Mouse (Mus musculus): ENCODE data around the gene Zdhhc1.

The Zdhhc1 gene

DNA sequence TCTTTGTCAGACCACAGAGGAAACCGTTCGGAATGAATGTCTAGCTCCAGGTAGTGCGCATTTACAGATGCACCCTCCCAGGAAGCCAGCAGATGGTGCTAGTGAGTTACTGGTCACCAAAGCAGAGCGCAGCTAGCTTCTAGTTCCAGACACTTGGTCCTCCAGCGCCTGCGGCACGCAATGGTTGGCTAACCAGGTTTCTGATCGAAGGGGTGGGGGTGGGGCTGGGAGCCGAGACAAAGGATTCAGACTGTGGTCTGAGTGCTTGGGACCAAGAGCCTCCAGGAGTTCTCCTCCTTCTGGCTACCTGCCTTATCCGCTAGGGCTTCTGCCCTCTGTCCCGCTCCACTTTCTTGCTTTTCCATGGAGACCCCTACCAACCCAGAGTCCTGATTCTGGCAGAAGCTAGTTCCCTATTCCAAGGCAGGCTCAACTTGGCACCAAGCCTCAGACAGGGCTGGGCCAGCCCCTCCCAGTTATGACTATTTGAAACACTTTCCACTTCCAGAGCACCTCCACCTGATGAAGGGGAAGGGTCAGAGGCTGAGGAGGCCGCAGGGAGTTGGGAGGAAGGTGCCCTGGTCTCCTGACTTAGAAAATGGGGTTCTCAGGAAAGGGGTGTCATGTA lies 19.4 kb upstream of the Zdhhc1 start:
- DNase-seq: peak; percentile 88

DNA sequence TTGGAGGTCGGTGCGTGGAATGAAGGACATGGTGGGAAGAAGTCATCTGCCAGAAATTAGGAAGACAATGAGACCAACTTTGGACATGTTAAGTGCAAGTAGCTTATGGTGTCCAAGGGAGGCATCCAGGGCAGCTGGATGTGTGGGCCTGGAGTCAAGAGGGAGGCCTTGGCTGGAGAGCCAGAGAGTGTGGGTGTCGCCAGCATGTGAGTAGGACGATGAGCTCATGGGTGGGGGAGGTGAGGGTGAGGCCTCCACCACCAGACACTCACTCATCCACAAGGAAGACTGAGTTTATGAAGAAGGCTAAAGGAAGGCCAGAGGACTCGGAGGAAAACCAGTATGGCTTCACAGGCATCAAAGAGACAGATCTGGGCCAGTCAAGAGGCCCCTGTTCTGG lies 18.0 kb upstream of the Zdhhc1 start:
- peak; percentile 78 for DNase-seq

DNA sequence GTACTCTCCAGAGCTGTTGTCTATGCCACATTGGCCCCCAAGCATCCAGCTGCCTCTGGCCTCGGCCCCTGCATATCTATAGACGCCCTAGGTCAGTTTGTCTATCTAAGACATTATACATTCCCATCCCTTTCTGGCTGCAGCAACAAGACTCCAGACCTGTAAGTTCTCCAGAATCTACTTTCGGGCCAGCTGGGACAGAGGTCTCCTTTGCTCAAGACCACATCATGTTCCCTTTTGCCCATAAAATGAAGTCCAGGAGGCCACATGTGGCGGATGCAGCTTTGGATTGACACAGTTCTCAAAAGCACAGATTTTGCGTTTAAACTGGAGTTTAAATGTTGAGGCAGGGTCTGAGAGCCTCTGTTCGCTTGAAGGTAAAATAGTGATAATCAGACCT lies 17.5 kb upstream of the Zdhhc1 start:
- no peak for DNase-seq

DNA sequence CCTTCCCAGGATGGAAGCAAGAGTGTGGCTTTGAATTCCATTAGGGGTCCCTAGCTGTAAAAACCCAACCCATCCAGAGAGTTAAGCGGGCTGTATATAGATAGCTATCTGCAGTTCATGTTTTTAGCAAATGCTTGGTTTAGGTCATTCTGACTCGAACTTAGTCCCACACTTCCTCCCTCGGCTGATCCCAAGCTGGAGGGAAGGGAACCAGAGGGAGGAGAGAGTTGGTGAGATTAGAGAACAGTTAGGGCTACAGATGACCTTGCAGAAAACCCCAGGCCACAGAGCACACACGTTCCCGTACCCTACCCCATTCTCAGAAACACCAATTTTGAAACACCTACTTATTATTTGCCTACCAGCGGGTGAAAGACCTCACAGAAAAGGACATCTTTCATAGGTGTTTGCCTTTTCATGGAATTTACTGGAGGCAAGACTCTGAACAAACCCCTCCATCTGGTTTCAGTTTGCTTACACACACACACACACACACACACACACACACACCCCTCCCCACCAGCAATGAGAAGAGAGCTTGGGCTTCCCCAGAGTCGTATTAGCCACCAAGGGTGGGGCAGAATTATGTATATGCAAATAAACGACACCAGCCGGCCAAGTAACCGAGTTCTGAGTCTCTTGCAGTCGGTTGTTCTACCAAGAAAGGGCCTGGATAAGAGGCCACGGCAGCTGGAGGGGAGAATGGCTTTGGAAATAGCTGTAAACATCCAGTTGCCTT lies 13.5 kb upstream of the Zdhhc1 start:
- no peak for DNase-seq

DNA sequence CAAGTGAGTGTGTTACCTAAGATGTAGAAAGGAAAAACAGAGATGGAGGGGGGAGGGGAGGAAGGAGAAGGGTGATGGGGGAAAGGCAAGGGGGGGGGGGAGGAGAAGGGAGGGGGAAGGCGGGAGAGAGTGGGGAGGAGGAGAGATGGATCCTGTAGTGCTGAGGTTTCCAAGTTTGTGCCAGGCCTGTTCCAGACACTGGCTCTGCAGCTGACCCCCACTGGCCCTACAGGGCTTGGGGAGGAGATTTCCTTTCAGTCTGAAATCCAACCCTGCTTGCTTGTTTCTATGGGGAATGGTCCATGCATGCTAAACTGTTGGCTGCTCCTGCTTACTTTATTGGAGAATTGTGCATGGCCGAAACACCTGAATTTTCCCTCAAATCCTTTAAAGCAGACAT lies 12.1 kb upstream of the Zdhhc1 start:
- DNase-seq: no peak

DNA sequence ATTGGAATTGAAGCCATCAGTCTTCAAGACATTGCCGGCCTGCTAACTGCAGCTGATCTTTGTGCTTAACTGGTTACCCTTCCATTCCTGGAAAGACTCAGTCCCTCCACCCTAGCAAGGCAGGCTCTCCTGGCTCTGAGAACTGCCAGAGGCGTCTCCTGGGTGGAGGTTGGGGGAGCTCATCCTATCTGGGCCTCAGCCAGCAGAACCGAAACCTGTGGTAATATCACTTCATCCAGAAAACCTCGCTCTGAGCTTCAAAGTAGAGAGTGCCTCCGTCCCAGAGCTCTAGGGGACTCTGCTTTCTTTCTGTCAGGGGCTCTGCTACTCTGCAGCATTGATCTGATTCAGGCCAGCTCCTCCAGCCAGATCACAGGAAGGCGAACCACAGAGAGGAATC lies 10.3 kb upstream of the Zdhhc1 start:
- DNase-seq: no peak

DNA sequence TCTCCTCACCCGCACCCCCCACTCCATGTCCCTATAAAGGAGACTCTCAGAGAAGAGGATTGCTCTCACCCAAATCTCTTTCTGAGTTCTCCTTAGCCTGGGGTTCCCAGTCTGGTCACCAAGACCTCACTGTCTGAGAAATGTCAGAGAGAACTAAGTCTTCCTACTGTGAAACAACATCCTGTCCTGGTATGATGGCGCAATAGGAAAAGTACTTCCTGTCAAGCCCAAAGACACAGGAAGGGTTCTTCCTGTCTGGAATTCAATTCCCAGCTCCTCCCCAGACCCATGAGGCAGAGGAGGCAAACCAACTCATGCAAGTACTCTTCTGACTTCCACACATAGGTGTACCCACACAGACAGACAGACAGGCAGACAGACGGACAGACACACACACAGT lies 7.9 kb upstream of the Zdhhc1 start:
- DNase-seq: no peak

DNA sequence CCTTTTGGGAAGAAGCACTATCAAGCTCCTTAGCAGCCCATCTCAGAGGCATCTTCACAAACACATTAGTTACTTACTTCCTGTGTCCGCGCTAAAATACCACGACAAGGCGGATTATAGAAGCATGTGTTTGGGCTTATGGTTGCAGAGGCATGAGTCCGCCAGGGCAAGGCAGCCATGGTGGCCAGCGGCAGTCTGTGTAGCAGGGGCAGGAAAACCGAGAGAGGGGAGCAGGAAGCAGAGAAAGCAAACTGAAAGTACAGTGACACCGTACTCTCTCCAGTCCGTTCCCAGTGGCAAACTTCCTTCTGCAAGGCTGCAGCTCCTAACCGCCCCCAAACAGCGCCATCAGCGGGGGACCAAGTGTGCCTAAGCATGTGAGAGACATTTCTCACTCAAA lies 3.1 kb upstream of the Zdhhc1 start:
- DNase-seq: no peak

DNA sequence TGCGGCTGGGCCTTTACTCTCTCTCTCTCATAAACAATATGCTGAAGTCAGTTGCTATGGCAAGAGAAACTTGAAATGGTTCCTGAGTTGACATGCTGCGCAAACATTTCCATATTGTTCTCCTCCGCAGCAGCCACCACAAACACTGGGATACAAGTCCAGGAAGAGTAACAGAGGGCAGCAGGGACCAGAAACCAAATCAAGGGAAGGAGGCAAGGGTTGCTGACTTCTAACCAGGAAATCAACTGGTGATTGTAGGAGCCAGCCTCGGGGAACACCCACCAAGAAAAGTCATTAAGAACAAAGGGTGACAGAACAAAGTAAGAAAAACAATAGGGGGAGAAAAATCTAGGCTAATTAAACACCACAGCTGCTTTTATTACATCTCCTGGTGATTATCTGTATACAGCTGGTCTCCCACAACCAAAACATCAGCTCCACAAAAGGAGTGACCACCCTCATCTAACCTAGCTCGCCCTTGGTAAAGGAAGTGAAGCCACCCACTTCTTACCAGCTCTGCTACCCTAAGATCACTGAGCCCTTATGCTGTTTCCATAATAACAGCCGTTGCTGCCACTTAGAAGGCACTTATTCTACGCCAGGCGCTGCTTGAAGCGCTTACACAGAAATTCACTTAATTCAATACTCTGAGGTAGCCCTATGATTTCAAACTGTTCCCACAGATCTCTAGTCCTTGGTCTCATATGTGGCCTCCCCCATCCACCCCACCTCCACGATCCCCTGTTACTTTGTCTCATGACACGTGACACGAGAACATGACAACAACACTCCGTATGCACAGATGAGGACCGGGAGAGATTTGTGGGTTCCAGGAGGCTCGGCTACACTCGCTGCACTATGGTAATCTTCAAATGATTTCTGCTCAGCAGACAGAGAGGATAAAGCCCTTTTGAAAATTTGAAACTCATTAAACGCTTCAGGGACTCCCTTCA lies 1.1 kb downstream of the Zdhhc1 start:
- no peak for DNase-seq

DNA sequence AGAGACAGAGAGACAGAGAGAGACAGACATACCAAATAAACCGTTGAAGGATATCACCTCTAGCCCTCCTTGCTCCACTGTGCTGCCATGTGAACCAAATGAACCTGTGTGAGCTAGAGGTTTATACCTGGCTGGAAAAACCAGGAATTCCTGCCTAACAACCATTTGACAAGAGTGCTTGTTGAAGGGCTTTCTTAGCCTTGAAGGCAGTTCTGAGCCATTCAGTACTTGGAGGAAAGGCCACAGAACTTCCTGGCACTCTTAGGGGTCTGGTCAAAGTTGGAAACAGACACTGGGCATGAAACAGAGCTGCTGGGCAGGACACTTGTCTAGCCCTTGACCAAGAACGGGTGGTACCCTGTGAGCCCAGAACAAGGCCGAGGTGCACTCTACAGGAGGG lies 2.1 kb downstream of the Zdhhc1 start:
- DNase-seq: no peak

DNA sequence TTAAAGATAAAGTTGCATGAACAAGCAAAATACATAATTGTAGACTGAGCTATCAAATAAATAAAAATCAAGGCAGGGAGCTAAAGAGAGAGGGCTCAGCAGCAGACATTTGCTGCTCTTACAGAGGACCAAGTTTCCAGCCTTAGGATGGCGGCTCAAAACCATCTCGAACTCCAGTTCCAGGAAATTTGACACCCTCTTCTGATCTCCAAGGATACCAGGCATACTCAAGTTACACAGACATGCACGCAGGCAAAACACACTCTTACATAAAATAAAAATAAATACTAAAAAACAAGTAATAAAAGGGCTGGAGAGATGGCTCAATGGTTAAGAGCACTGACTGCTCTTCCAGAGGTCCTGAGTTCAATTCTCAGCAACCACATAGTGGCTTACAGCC lies 3.2 kb downstream of the Zdhhc1 start:
- no peak for DNase-seq

DNA sequence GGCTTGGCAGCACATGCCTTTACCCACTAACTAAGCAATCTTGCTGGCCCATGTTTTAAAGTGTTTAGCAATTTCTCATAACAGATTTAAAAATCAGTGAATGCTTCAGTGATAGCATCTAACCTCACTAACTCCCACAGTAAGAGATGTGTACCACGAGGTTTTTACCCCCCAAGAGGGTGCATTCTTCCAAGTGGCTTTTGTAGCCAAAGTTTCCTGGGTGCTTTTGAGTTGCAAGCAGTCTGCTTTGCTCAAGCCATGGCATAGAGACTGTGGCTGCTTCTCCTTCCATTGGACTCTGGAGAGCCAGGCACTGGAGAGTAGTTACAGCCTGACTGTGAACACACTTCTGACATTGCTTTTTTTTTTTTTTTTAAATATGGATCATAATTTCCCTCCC lies 7.4 kb downstream of the Zdhhc1 start:
- DNase-seq: no peak

DNA sequence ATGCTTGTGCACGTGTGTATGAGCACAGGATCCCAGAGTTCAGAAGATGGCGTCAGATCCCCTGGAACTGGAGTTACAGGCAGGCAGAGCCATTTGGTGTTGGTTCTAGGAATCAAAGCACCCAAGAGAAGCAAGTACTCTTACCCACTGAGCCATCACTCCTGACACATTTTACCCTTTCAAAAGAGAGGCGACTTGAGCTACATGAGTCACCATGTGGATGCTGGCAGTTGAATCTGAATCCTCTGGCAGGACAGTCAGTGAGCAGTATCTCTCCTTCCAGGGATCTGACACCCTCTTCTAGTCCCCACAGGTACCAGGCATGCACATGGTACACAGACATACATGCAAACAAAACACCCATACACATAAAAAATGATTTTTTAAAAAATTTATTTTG lies 8.6 kb downstream of the Zdhhc1 start:
- no peak for DNase-seq

DNA sequence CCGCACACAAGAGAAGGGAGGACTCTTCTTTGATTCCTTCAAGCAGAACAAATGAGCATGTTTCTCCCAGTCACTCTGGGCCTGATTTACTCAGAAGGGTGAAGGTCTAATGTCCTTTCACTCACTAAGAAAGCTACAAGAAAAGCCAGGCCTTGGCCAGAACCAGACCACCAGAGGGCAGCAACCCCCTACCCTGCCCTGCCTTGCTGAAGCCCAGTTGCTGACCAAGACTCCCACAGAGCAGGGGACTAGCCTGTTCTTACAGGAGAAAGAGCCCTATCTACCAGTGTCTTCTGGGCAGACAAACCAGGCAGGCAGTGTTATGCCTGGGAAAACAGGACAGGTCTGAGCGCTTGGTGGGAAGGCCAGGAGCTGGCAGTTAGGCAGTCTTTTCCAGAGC lies 12.3 kb downstream of the Zdhhc1 start:
- peak; percentile 84 for DNase-seq

DNA sequence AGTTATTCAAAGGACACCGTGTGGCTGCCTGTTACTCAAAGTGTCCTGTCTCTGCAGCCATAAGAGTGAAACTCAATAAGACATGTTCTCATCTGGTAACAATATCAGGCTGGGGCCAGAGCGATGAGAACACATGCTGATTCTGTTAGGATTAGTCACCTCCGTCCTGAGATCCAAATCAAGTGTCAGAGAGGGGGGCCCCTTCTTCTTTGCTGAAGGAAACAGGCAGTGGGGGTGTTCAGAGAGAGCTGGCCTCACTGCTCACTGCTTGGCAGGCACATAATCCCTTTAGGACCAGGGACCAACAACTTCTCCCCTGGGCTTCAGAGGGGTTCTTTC lies 12.7 kb downstream of the Zdhhc1 start:
- DNase-seq: no peak

DNA sequence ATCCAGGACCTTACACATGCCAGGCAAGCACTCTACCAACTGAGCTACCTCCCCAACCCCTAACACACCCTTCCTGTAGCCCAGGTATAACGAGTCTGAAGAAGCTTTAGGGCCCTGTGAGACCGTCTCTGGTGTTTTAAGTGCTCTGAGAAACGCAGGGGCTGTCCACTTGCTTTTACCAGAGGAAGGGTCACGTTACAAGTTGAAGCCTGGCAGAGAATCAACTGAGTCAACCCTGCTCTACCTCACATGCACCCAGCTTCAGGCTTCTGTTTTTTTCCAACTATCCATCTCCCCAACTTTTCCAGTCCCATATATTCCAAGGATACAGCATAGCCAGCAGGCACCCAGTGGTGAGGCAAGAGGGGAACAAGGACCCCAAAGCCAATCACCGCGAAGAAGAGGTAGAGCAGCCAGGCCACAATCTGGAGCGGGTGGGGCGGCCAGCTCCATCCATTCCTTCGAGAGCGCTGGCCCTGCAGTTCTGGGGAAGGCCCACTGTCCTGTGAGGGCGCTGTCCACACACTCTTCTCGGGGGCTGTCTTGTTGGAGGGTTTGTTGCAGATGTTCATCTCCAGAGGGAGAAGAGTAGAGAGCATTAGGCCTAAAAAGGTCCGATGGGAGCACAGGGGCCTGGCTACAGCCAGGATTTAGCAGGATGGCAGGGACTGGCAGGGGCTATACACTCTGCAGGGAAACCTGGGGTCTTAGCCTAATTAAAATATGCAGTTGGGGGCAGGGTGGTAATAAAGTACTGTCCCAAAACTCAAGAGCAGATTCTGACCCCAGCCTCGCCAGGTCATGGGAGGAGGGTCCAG lies 13.3 kb downstream of the Zdhhc1 start:
- DNase-seq: peak; percentile 87

DNA sequence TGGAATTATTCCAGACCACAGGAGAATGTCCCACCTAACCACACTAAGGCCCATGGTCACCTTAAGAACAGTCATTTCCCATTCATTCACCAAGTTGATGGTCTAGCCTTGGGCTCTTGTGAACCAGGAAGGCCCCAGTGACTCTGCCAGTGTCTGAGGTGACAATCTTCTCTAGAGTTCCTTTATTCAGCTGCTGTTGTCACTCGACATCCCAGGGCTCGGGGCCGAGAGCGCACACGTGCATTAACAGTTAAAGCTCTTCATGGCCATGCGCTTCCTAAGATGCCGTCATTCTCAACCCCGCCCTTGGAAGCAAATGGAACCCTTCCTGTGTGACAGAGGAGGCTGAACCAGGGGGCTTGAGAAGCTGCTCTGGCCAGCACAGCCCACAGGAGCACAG lies 14.6 kb downstream of the Zdhhc1 start:
- DNase-seq: no peak

DNA sequence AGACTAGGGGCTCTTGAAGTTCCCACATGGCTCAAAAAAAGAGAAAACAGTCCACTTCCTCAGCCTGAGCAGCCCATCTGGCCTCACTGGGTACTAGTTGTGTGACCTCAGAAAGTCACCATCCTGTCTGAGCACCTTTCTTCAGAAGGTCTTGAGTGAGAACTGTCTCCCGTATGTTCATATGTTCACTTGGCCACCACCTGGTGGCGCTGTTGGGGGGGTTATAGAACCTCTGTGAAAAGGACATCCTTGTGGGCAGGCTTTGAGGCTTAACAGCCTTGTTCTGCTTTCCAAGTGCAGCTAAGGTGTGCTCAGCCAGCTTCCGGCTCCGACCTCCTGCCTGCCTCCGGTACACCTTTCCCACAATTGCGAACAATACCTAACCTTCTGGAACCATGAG lies 15.2 kb downstream of the Zdhhc1 start:
- peak; percentile 65 for DNase-seq

DNA sequence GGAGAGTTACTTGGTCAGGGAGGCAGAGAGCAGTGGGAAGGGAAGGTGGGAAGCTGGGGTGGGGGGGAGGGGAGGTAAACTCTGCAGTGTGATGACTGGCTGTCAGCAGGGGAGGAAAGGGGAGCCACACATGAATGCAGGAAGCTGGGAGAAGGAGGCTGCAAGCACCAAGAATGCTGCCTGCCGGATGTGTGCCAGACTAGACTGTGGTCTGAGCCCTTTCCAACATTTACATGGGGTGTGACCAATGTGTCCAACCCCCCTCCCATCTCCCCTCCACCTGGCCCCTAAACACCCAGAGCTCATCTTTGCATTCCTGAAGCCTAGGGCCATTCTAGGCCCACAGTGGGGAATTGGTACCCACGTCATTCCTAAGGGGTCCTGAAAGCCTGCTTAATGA lies 15.7 kb downstream of the Zdhhc1 start:
- peak; percentile 14 for DNase-seq

DNA sequence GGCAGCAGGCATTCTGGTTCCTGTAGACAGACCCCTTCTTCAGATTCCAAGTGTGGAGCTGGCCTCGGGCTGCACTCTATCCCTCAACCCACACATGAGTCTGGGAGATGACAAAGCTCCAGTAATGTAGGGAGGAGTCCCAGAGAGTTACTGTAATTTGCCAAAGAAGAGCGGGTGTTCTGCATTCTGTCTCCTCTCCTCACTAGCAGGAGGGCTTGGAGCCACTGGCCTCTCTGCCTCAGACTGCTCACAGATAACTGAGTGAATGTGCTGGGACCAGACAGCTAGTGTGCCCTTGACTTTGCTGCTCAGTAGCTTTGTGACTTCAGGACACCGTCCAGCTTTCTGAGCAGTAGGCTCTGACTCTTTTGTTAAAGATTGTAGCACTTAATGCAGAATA lies 18.9 kb downstream of the Zdhhc1 start:
- peak; percentile 13 for DNase-seq

DNA sequence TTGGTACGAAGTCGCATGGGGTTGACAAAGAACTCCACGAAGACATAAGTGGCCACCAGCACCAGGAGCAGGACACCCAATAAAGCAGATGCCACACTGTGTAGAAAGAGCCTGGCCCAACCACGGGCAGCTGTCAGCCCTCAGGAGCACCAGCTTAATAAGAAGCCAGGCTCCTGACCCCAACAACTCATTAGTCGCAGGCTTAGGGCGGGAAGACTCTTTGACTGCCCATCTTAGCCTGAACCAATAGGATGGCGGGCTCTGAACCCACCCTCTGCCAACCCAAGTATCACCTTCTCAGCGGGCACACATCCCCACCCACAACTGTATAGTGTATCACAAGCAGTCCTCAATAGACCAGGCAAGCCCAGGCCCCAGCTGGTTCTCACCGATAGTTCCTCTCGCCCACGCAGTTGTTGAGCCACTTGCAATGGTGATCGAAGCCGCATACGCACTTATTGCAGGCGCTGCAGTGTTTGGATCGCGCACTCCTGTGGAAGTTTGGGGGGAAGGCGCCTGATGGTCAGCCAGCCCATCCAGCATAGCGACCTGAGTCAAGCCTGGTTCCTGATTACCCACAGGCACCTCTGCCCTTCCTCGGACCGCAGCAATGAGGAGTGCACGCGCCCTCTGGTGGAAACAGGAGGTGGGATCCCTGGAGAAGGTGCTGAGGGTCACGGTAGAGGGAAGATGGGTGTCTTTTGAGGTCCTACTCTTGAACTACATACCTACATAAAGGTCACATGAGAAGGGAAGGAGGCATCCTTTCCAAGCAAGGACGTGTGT lies 19.9 kb downstream of the Zdhhc1 start:
- peak; percentile 82 for DNase-seq

DNA sequence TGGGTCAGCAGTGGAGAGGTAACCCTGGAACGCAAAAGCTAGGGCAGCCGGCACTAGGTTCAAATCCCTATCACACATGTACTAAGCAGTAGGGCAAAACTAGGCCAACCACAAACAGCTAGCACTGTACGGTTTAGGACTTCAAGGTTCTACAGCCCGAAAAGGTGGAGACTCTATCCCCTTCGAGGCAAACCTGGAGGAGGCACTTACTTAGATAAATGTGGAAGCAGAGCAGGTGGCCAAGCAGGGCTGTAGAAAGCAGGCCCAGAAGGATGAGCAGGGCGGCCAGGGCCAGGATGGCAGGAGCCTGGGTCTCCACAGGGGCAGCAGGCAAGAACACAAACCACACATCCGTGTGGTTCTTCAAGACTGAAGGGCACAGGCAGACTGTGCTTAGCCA lies 20.5 kb downstream of the Zdhhc1 start:
- no peak for DNase-seq

Measured in lung, postnatal 10 days (tissue).